Mouse (Mus musculus): ENCODE results near the gene Acr.

GRCm38 (mm10) chr15:89556401-89557178 is 11.5 kb upstream of the Acr start:
- TF ChIP-seq CTCF (IDR thresholded peaks at IDR 0.05; ENCODE audit: control insufficient read depth, insufficient read depth, insufficient read length), result peak; percentile 20
- TF ChIP-seq USF1 (IDR thresholded peaks at IDR 0.05; ENCODE audit: low read depth), result no peak
- no peak for TF ChIP-seq MAX (IDR thresholded peaks at IDR 0.05)
